Mouse (Mus musculus): Measurements from ENCODE around the gene Gpx8.

Gene Gpx8

GRCm38 (mm10) chr13:113046211-113046883 is at the start of gene Gpx8:
Gpx8 (minus strand) TSS chr13:113046410.
- DNase-seq (ENCODE audit: low read depth, low spot score), result peak; percentile 60

- DNase-seq (ENCODE audit: low read depth, low spot score), result no peak
Measured at GRCm38 (mm10) chr13:113094618-113095017, 48.4 kb upstream of the Gpx8 start.

- DNase-seq (ENCODE audit: low read depth, low spot score), result no peak
Measured at GRCm38 (mm10) chr13:113090489-113090888, 44.3 kb upstream of the Gpx8 start.

GRCm38 (mm10) chr13:113087226-113088017 is 41.2 kb upstream of the Gpx8 start:
- no peak for DNase-seq (ENCODE audit: low read depth, low spot score)

GRCm38 (mm10) chr13:113084732-113085131 is 38.5 kb upstream of the Gpx8 start:
- no peak for DNase-seq (ENCODE audit: low read depth, low spot score)

GRCm38 (mm10) chr13:113082101-113082500 is 35.9 kb upstream of the Gpx8 start:
- DNase-seq (ENCODE audit: low read depth, low spot score), result no peak

GRCm38 (mm10) chr13:113079021-113079420 is 32.8 kb upstream of the Gpx8 start:
- DNase-seq (ENCODE audit: low read depth, low spot score), result no peak

- DNase-seq (ENCODE audit: low read depth, low spot score), result no peak
Measured at GRCm38 (mm10) chr13:113064542-113064941, 18.3 kb upstream of the Gpx8 start.

- no peak for DNase-seq (ENCODE audit: low read depth, low spot score)
Measured at GRCm38 (mm10) chr13:113061746-113062145, 15.5 kb upstream of the Gpx8 start.

GRCm38 (mm10) chr13:113055826-113056225 is 9.6 kb upstream of the Gpx8 start:
- no peak for DNase-seq (ENCODE audit: low read depth, low spot score)

GRCm38 (mm10) chr13:113054230-113054629 is 8.0 kb upstream of the Gpx8 start:
- no peak for DNase-seq (ENCODE audit: low read depth, low spot score)

GRCm38 (mm10) chr13:113047647-113048046 is 1.4 kb upstream of the Gpx8 start:
- DNase-seq (ENCODE audit: low read depth, low spot score), result no peak

GRCm38 (mm10) chr13:113047018-113047417 is 808 bp upstream of the Gpx8 start:
- no peak for DNase-seq (ENCODE audit: low read depth, low spot score)

- DNase-seq (ENCODE audit: low read depth, low spot score), result no peak
Measured at GRCm38 (mm10) chr13:113045458-113046110, 626 bp downstream of the Gpx8 start.

- no peak for DNase-seq (ENCODE audit: low read depth, low spot score)
Measured at GRCm38 (mm10) chr13:113044876-113045275, 1.3 kb downstream of the Gpx8 start.

- peak; percentile 85 for DNase-seq (ENCODE audit: low read depth, low spot score)
Measured at GRCm38 (mm10) chr13:113035852-113036251, 10.4 kb downstream of the Gpx8 start.

- DNase-seq (ENCODE audit: low read depth, low spot score), result no peak
Measured at GRCm38 (mm10) chr13:113034950-113035421, 11.2 kb downstream of the Gpx8 start, which contains the start of gene Cdc20b. Cdc20b (plus strand) TSS chr13:113035111.

GRCm38 (mm10) chr13:113034271-113034886 is 11.8 kb downstream of the Gpx8 start:
- DNase-seq (ENCODE audit: low read depth, low spot score), result no peak

- no peak for DNase-seq (ENCODE audit: low read depth, low spot score)
Measured at GRCm38 (mm10) chr13:113032831-113033230, 13.4 kb downstream of the Gpx8 start.

GRCm38 (mm10) chr13:113031792-113032571 is 14.2 kb downstream of the Gpx8 start:
- DNase-seq (ENCODE audit: low read depth, low spot score), result no peak

GRCm38 (mm10) chr13:113031351-113031750 is 14.9 kb downstream of the Gpx8 start:
- DNase-seq (ENCODE audit: low read depth, low spot score), result no peak

All from telencephalon, adult 2 months (tissue).